Mouse (Mus musculus): ENCODE measurements around the gene Ctns. TPM values are rescaled to one million over a fixed set of nuclear protein-coding genes. Genes with fewer than 3 reads are reported as not detected.

Ctns gene
- total and polyA plus RNA-seq, 3 experiments, result 4.8 to 5.9 (median 5.2) TPM

DNA sequence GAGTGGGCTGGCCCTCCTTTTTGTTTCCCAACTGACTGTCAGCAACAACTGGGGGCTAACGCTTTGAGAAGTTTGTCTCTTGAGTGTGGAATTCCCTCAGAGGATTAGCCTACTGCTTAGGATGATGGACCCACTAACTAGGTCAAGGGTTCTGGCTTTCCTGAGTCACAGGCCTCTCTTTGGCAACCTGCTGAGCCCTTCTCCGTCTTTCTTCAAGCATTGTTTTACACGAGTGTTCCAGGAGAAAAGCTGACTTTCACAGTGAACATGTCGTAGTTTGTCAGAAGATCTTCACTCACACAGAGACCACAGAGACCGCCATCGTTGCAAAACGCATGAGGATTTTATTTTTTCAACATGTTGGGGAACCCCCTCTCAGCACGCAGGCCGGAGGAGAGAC, 50.6 kb downstream of the Ctns start:
- Histone ChIP-seq H3K9me3 (replicated peaks; ENCODE audit: low read length) (no peaks in the 10 kb centered on the region), H3K27ac (ENCODE audit: insufficient read depth, low read depth) (no peak overlapping the region), H3K9ac (ENCODE audit: insufficient read depth, low read depth) (no peak overlapping the region), H3K4me1 (ENCODE audit: control insufficient read depth in 1 of 2, insufficient read depth in 2 of 2) (no peaks in the 10 kb centered on the region), H3K27me3 (replicated peaks) (peaks cover 16% of the 10 kb centered on the region), H3K4me2 (ENCODE audit: insufficient read depth, low read depth, poor library complexity, severe bottlenecking) (no peak overlapping the region), H3K4me3 (replicated peaks in 1 of 3; ENCODE audit: low read depth in 2 of 3, low read length in 2 of 3, poor library complexity in 1 of 3) (no peak overlapping the region), H3K79me2 (replicated peaks; ENCODE audit: control insufficient read depth, extremely low read depth, insufficient read depth, poor library complexity, severe bottlenecking) (no peaks in the 10 kb centered on the region), H3K36me3 (replicated peaks in 1 of 2; ENCODE audit: control insufficient read depth in 1 of 2, insufficient read depth in 1 of 2, low read length in 1 of 2) (no peaks in the 10 kb centered on the region)
- in situ Hi-C loops (cut with MboI; ENCODE audit: low pct_ligation_motif_present, low pct_unique_long_range_greater_than_20kb, low sequenced_read_pairs) (loop anchor here (25.0 kb wide), 1 partner anchor 1214 kb away; the partner anchor contains the start of genes Olfr411 and Olfr412), dilution Hi-C loops (cut with MboI; ENCODE audit: extremely low pct_ligation_motif_present, extremely low pct_unique_long_range_greater_than_20kb, low sequenced_read_pairs) (no loop called here)
- no peak for DNase-seq (ENCODE audit: extremely low read depth)
- TF ChIP-seq ZNF384 (IDR thresholded peaks at IDR 0.05; ENCODE audit: low read depth, low read length) (0 out of 2 replicates have a peak, but pooled peaks have one; percentile 27), POLR2A (IDR thresholded peaks at IDR 0.05; ENCODE audit: low read depth, low read length) (no peak), ZKSCAN1 (IDR thresholded peaks at IDR 0.05; ENCODE audit: borderline replicate concordance, low read depth, low read length) (no peak), CHD1 (IDR thresholded peaks at IDR 0.05; ENCODE audit: low read depth, low read length) (no peak)

DNA sequence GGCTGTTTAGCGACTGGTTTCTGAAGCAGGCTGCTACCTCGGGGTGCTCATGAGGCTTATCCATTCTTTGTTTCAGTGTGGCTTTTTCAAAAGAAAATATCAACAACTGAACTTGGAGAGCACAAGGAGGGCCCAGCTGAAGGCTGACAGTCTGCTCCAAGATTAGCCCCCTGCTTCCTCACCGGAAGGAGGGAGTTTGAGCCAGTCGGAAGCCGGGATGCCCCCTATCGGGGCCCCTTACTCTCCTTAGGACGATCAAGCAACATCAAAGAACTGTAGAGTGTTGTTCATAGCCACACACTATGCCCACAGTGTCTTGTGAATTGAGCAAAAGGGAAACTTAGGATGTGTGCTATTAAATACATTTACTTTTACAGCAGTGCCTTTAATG, 51.9 kb downstream of the Ctns start:
- no peak overlapping the region for H3K4me2 ChIP-seq (ENCODE audit: insufficient read depth, low read depth, poor library complexity, severe bottlenecking)
- TF ChIP-seq IRF4 (IDR thresholded peaks at IDR 0.05; ENCODE audit: low read depth, low read length) (no peak), NRF1 (IDR thresholded peaks at IDR 0.05; ENCODE audit: low read depth, low read length) (no peak), USF1 (IDR thresholded peaks at IDR 0.05; ENCODE audit: low read depth, low read length) (no peak), ZMIZ1 (IDR thresholded peaks at IDR 0.05; ENCODE audit: low read depth, low read length) (no peak), ELF1 (IDR thresholded peaks at IDR 0.05; ENCODE audit: low read depth, low read length) (no peak), RAD21 (IDR thresholded peaks at IDR 0.05; ENCODE audit: low read depth, low read length) (no peak), EP300 (IDR thresholded peaks at IDR 0.05; ENCODE audit: low read length) (no peak), JUND (conservative IDR thresholded peaks at IDR 0.05; ENCODE audit: low read depth, low read length) (no peak)
- H3K36me3 ChIP-seq (replicated peaks in 1 of 2; ENCODE audit: control insufficient read depth in 1 of 2, insufficient read depth in 1 of 2, low read length in 1 of 2), result no peaks in the 10 kb centered on the region
- no peak overlapping the region for H3K27ac ChIP-seq (ENCODE audit: insufficient read depth, low read depth)
- peaks cover 15% of the 10 kb centered on the region for H3K27me3 ChIP-seq (replicated peaks)
- H3K9ac ChIP-seq (ENCODE audit: insufficient read depth, low read depth), result no peak overlapping the region
- H3K9me3 ChIP-seq (replicated peaks; ENCODE audit: low read length), result no peaks in the 10 kb centered on the region
- no peaks in the 10 kb centered on the region for H3K4me1 ChIP-seq (ENCODE audit: control insufficient read depth in 1 of 2, insufficient read depth in 2 of 2)
- dilution Hi-C loops (cut with MboI; ENCODE audit: extremely low pct_ligation_motif_present, extremely low pct_unique_long_range_greater_than_20kb, low sequenced_read_pairs) (no loop called here), in situ Hi-C loops (cut with MboI; ENCODE audit: low pct_ligation_motif_present, low pct_unique_long_range_greater_than_20kb, low sequenced_read_pairs) (loop anchor here (25.0 kb wide), 1 partner anchor 1215 kb away; the partner anchor contains the start of genes Olfr411 and Olfr412)
- H3K79me2 ChIP-seq (replicated peaks; ENCODE audit: control insufficient read depth, extremely low read depth, insufficient read depth, poor library complexity, severe bottlenecking), result no peaks in the 10 kb centered on the region
- no peak for DNase-seq (ENCODE audit: extremely low read depth)
- no peak overlapping the region for H3K4me3 ChIP-seq (replicated peaks in 1 of 3; ENCODE audit: low read depth in 2 of 3, low read length in 2 of 3, poor library complexity in 1 of 3)

Data from CH12.LX (cell line).